Mouse (Mus musculus): ENCODE measurements around the gene Ccdc115.
"Not testable (repeated sequence)": the region's sequence is repeated elsewhere in the genome, so short reads cannot be mapped to it uniquely, and the experiment has no call there.

The Ccdc115 gene

DNA sequence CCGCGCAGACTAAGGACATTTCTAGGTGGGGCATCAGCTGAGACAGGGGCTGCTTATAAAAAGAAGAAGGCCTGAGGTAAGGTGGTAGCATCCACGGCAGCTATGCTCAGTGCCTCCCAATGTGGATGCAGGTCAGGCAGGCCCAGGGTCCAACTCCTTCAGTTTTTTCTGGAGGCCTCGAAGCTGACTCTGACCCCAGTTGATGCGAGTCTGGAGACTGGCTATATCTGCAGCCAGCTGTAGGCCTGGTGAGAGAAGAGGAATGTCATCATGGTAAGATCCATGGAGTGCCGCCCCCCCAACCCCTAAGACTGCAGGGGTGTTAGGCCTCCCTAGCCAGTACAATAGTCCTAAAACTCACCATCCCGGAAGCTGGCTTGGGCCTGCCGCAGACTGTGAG is 2.1 kb downstream of the Ccdc115 start:
- DNase-seq = not testable (repeated sequence)

DNA sequence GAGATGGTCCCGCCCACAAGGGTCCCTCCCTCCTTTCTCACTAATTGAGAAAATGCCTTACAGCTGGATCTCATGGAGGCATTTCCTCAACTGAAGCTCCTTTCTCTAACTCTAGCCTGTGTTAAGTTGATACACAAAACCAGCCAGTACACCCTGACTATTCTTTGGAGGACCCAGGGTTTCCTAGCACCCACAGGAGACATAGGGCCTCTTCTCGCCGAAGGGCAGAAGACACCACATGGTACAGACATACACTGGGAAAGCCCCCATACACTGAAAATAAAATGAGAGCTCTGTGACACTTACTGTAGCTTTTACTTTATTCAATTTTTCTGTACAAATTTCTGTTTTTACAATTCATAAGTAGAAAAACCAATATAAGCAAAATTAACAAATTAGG is 3.1 kb downstream of the Ccdc115 start:
- no peak for DNase-seq

DNA sequence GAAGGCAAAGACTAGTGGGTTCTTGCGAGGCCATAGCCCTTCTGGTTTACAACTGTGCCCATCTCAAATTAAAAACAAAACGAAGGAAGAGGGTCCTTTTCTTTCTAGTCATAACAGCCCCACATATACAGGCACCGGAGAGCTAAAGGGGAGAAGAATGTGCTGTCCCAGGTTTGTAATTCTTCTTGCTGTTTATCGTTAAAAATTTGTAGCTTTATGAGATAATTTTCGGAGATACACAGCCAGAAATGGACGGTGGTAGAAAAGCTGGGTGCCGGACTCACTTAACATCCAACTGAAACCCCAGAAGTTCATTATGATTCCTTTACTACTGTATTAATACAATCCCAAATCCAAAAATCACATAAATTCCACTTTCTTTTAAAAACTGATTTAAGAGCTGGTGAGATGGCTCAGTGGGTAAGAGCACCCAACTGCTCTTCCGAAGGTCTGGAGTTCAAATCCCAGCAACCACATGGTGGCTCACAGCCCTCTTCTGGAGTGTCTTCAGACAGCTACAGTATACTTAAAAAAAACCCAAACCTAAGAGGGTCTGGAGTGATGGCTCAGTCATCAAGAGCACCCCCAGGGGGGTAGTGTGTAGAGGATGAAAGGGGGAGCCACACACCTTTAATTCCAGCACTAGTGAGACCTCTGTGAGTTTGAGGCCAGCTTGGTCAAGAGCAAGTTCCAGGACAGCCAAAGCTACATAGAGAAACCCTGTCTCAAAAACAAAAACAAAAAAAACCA is 3.9 kb downstream of the Ccdc115 start:
- DNase-seq = no peak

DNA sequence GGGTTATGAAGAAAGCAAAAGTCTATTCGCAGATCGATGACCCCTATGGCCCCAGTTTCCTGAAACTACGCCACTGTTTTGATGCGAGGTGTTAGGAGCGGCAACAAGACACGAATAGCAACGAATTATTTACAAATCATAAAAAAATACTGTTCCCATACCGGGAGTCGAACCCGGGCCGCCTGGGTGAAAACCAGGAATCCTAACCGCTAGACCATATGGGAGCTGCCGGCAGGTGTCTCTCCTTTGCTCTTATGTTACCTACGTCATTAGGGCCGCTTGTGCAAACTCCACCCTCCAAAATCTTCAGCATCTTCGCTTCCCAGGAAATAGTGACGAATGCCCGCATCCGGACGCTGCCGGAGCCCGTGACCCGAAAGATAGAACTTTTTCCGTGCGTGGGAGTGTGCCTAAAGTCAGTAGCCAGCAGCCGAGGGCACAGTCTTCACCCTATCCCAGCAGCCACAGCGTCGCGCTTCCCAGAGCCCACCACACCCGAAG is 4.8 kb downstream of the Ccdc115 start:
- DNase-seq = peak; percentile 89

- peak; percentile 46 for DNase-seq
These were observed 5.5 kb downstream of the Ccdc115 start for GRCm38 (mm10) chr1:34433891-34434521.

- DNase-seq = peak; percentile 47
These were observed 6.5 kb downstream of the Ccdc115 start for GRCm38 (mm10) chr1:34432776-34433481.

DNA sequence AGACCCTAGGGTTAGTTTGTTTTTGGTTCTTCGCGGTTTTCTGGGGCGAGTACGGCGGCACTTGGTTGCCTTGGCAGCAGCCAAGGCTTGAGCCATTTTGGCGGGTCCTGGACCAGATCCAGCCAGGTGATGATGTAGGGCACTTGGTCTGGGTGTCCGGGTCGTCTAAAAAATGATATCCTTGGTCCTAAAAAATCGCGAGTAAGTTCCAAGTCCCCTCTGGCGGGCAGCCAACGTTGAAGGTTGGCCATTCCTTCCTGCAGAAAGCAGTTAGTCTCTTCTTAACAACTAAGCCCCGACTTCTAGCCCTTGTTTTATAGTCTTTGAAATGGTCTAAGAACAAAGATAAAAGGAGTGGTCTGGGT is 7.1 kb downstream of the Ccdc115 start:
- no peak for DNase-seq

DNA sequence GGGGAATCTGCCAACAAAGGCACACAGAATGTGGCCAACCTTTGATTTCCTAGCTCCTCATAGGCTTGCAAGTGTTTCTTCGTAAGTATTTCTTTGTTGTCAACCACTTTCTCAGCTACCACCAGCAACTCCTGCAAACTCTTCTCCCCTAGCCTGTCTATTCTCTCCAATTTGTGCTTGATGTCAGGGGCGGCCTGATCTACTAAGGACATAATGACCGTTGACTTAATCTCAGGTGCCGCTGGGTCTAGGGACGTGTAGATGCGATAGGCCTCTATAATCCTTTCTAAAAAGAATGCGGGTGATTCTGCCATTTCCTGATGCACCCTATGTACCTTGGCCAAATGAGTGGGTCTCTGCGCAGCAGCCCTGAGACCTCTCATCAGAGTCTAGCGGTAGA is 8.0 kb downstream of the Ccdc115 start:
- DNase-seq = no peak

GRCm38 (mm10) chr1:34430981-34431380 is 8.5 kb downstream of the Ccdc115 start:
- no peak for DNase-seq

DNA sequence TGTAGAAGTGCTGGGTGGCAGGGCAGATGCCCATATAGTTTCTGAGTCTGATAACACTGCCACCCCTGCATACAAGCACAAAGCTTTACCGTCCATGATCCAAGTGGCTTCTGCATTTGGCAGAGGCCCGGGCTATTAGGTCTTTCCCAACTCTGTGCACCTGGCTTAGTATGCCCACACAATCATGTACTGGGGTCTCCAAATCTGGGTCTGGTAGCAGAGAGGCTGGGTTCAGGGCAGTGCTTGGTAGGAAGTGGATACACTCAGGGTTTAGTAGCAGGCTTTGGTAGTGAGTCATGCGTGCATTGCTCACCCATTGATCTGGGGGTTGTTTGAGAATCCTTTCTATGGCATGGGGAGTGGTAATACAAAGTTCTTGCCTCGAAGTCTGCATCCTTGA is 10.2 kb downstream of the Ccdc115 start:
- no peak for DNase-seq

DNA sequence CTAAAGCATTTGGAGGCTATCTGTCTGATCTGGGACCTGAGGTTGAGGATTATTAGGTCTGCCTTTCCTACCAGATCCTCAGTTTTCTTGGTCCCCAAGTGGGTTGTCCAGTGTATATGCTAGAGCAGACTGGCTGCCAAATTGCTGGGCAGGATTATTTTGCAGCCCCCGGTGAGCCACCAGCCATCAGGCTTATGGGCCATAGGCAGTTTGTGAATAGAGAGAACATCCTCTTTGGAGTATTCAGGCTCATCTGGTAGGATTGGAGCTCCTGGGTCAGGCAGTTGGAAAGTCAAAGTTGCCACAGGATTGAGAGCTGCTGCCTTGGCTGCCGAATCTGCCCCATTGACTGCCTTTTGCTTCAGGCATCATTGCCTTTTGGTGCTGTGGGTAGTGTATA is 11.0 kb downstream of the Ccdc115 start:
- no peak for DNase-seq

GRCm38 (mm10) chr1:34399182-34399953 is 40.1 kb downstream of the Ccdc115 start:
- no peak for DNase-seq

- DNase-seq = no peak
These were observed 43.2 kb downstream of the Ccdc115 start for GRCm38 (mm10) chr1:34396321-34396720.

DNA sequence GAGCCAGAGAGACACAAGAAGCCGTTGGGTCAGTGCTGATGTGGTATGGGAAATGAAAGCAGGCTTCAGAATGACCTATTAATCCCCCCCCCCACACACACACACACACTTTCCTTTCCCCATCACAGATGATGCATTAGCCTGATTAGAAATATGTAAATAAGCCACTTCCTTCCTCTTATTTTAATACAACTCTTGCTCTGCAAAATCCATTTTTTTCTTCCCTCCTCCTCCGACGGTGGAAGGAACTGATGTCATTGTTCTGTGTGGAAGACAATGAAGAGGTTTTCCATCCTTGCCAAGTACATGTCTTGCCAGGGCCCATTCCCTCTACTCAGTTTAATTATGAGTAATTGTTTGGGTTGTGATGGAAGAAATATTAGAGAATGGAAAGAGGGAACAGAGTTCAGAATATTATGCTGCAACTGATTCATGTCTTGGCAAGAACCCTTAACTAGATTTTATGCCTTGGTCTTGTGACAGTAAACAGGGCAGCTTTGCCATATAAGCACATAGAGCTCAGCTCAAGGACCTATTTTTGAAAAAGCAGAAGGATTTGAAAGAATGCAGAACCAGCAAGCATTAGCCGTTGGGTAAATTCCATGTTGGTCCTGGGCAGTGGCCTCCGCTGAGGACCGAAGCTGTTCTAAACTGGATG is 50.1 kb downstream of the Ccdc115 start:
- DNase-seq = no peak

GRCm38 (mm10) chr1:34388849-34389233 is 50.6 kb downstream of the Ccdc115 start:
- DNase-seq = no peak

DNA sequence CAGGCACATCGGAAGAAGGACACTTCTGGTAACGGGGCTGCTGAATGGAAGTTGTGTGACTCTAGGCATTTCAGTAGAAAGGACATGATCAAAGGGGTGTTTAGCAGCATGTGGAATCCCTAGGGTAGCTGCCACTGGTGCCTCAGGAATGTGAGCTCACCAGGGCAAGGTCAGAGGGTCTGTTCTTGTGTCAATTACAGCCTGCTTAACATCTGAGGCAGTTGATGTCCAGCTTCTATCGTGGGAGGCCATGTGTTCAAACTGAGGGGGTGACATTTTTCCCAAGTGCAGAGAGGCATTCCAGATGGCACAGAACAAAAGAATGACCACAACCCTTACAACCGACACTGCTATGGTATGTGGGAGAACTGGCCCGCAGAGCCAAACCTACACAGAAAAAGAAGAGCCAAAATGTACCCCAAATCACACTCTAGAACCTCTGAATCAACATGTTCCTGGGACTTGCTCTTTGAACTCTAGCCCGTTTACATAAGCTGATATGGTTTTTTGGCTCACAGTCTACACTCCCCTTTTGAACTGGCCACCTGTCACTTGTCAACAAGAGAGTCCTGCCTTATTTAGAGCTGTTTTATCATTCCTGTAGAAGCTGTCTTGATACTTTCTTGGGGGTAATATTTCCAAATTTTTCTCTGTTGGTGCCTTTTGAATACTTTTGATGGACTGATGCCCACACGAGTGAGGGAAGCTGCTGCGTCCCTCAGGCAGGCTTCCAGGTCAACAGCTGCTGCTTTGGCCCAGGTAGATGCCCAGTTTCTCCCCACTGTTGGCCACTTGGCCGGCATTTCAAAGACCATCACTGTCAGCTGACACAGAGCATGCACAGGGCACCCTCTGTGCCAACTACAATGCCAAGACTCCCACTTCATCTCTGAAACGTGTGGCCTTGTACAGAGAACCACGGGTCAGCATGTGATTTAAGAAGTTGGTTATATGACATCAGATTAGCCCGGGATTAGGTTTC is 51.8 kb downstream of the Ccdc115 start:
- no peak for DNase-seq

Measured in thymus, postnatal 25 days (tissue).